Mouse (Mus musculus) yolk sac, embryonic 10.5 days (tissue): ENCODE measurements around the gene Dnaaf2.
"Not testable (repeated sequence)": the region's sequence is repeated elsewhere in the genome, so short reads cannot be mapped to it uniquely, and the experiment has no call there.

Source experiments
- DNase-seq: peaks from one replicate; pipeline ENCODE4 v3.0.0-alpha.2; 2017; ENCODE audit warnings: low spot score

Gene Dnaaf2

DNA sequence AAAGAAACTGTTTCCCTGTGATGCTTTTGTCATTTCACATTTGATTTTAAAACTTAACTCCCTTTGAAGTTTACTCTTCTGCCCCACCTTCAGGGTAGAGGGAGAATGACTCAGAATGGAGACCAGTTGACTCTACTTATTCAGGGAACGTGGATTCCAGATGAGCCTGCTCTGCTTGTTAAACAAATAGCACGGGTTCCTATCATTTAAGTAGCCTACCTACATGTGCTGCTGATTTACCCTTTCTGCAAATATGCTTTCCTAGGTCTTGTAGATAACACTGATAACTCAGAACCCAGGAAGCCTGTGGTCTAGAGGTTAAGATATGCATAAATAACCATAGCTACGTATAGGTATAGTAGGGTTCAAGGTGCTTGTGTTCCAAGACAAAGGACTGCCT, 33.3 kb downstream of the Dnaaf2 start:
- DNase-seq, result no peak

DNA sequence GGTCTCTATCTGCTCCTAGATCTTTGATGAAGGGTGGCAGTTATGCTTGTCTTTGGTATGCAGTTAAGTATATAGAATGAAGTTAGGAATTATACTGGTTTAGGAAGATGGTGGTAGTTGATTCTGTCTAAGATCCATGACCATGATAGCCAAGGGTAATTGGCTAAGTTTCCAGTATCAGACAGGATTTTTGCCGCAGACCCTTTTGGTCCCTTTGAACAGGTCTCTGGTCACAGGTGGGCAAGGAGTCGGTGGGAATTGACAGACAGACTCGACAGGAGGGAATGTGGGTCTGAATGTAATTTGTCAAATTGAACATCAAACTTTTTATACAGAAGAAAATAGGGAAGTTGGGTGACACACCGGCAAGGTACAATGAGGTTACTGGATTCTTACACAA, 34.6 kb downstream of the Dnaaf2 start:
- not testable (repeated sequence) for DNase-seq

DNA sequence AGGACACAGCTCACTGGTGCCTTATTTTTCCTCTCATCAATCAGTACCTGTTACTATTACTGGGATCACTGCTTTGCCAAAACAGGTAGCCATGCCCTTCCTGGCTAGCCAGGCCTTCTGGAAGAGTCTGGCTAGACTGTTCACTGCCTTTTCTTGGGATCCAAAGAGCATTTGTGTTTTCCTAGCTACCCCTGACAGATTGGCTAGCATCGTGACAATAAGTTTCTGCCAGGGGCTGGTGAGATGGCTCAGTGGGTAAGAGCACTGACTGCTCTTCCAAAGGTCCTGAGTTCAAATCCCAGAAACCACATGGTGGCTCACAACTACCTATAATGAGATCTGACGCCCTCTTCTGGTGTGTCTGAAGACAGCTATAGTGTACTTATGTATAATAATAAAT, 37.6 kb downstream of the Dnaaf2 start:
- not testable (repeated sequence) for DNase-seq

DNA sequence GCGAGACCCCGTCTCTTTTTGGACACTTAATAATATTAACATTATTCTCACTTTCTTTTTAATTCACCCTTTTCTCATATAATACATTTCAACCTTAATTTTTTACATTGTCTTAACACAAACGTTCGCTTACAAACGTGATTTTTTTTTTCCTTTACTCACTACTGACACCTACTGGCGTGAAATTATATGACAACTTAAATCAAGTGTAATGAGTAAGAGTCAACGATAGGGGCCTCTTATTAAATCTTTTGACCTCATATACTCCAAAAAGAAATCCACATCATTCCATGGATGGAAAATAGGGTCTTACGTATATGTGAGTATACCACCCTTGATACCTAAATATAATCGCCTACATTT, 38.7 kb downstream of the Dnaaf2 start:
- DNase-seq, result peak; percentile 62

DNA sequence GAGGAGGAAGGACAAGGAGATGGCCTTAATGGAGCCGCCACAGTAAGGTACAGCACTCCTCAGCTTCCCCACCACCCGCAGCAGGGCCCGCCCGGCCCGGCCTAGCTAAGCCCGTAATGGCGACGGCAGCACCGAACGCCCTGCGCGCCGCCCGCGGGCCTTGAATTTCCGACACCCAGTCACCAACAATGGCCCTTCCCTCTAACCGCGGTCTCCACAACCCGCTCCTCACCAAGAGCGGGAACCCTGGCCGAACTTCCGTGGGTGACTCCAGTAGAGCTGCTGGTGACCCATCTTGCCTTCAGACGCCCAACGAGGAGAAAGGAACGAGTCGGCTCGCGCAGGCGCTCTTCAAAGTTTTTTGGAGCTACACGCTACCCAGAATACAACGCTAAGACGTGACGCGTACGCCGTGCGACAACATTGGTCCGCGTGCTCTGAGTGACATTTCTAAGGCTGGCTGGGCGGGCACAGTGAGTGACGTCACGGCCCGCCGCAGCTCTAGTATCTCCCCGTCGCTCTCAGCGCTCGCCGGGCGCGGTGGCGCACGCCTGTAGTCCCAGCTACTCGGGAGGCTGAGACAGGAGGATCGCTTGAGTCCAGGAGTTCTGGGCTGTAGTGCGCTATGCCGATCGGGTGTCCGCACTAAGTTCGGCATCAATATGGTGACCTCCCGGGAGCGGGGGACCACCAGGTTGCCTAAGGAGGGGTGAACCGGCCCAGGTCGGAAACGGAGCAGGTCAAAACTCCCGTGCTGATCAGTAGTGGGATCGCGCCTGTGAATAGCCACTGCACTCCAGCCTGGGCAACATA, 39.3 kb downstream of the Dnaaf2 start, which contains the start of gene Rps29:
Gene Rps29, minus strand, starts transcription at position 422 of the 813 bp plus-strand sequence.
- DNase-seq, result peak; percentile 99

DNA sequence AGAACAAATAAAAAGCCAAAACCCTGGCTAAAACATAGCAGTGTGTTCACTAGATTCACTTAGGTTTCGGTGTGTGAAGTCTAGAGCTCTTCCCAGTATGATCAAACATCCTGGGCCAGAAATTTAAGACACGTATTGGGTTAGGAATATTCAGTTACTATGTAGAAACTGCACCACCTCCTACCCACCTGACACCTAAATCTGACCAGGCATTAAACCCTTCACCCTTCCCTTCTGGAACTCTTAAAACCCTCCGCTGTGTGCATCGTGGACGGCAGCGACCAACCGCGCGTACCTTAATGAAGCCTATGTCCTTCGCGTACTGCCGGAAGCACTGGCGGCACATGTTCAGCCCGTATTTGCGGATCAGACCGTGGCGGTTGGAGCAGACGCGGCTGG, 39.9 kb downstream of the Dnaaf2 start:
- no peak for DNase-seq

DNA sequence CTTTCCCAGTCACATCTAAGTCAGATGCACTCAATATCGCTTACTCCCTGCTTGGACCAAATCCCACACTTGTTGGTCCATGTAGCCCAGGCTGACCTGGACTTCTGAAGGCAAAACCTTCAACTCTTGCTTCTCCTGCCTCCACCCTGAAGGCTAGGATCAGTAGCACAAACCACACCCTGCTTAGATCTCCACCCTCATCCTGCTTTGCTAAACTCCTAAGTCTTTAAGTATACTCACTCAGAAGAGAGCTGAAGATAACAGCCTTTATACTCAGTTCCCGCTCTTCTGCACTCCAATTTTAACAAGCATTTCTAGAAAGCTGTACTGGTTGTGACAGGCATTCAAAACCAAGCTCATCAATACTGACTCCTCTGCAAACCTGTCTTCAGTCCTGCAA, 41.1 kb downstream of the Dnaaf2 start:
- DNase-seq, result no peak

DNA sequence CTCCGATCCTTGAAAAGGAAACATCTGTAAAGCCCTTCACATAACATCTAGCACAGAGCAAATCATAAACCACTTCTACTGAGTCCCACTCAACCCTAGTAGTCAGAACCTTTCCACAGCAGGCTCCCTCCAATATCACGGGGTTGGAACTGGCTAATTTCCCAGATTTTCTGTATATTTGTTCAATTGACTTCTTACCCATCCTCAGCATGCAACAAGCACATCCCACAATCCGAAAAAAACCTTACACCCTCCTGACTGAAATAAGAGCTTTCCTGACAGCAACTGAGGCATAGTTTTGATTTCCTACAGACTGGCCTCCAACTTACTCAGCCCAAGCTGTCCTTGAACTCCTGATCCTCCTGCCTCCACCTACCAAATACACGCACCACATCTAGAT, 41.8 kb downstream of the Dnaaf2 start:
- DNase-seq, result no peak

DNA sequence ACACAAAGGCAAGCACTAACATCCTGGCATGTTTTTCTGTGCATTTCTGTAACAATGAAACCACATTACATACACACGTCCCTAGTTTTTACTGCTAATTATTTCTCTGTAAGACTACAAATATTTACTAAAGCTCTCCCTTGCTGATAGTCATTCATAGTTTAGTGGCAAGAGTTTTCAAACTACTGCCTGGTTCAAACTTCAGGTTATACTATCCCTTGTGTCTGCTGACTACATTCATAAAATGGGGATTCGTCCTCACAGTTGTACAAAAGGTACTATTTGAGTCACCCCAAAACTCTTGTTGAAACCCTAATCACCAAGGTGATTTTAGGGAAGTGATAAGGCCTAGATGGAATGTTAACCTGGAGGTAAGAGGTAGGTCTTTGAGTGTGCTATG, 42.3 kb downstream of the Dnaaf2 start:
- DNase-seq, result no peak

DNA sequence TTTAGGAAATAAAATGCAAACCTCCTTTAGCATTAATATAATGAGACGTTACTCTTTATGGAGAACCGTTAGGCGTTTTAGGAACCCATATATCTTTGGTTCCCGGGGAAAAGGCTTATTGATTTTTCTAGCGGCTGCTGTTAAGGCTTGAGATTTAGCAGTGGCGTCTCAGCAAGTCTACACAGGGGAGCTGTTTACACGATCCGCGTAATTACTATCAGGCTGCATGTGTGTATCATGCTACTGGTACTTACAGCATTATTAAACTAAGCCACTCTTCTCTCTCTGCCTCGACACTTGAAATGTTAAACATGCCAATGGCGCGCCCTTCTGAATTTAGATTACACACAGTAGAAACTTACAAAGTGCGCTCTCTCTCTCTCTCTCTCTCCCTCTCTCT, 48.2 kb downstream of the Dnaaf2 start:
- no peak for DNase-seq

DNA sequence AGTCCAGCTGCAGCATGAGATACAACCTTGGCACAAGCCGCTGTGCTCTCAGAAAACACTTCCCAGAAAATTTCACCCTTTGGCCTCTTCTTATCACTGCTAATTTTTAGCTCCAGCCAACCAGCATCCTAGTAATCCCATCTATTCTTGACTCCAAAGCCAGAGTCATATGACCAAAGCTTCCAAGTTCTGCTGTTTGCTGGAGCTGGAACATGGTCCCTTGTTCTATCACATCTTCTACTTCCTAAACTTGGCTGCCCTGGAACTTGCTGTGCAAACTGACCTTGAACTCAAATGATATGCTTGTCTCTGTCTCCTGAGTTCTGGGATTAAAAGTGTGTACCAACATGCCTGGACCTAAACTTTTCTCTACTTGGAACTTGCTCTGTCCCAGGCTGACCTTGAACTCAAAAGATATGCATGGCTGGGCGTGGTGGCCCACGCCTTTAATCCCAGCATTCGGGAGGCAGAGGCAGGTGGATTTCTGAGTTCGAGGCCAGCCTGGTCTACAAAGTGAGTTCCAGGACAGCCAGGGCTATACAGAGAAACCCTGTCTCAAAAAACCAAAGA, 51.0 kb downstream of the Dnaaf2 start:
- DNase-seq, result no peak

DNA sequence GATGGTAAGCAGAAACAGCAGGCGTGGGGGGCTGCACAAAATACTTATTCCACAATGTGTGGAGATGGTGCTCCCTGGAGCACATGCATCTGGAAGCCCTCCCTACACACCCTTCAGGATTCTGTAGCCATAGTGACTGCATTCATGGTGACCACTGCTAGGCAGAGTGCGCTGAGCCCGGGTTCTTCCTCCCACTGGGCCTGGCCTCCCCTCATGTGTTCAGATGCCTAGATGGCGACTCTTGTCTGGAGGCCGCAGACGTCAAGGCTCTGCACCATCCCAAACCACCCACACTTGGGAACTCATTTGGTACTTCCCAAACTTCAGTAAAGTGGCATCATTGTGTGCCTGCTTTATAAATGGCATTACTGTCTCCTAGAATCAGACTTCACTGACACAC, 54.8 kb downstream of the Dnaaf2 start:
- DNase-seq, result no peak

DNA sequence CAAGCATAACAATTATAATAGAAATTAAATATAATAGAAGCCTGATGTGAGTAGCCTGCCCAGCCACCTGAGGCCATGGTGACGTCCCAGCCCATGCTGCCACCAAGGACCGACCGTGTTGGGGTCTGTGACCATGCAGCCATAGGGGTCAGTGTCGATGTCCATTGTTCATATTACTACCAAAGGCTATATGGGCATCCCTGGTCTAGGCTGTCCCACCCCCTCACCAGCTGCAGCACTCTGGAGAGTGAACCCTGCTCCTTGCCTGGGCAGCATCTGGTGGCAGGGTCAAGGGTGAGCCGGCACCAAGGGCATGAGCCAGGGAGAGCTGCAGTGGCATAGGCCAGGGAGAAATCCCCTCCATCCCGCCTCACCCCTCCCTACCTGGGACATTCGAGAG, 58.4 kb downstream of the Dnaaf2 start:
- DNase-seq, result no peak

DNA sequence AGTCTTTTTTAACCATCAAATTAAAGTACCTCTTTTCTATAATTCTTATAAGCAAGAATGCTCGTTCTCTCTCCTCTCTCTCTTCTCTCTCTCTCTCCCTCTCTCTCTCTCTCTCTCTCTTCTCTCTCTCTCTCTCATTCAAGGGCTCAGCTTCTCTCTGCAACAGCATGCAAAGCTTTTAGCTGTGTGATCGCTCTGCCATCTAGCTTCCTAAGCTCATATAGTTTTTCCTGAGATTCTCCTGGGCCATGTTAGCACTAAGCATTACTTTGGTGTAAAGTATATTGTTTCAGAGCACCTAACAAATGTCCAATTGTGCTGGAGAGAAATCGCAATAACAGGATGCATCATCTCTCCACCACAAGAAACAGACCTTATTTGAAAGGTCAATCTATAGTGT, 59.0 kb downstream of the Dnaaf2 start:
- DNase-seq, result no peak
